Comparison of ENCODE assay signal across 22 mouse cellular contexts in genomic region chr6:98597612-98598011, GRCm38 (mm10).
DNase-seq lines count a peak whose midpoint lies in the region; ATAC-seq and TF ChIP-seq lines count a peak whose summit lies in the region.
"Had no signal": no experiment of that assay in that cellular context is flagged by ENCODE, and none has a peak within 500 bp of the region (broad histone marks: within the 10 kb centered on the region; RNA-seq: fewer than 3 reads in every experiment).

No protein-coding gene starts in this region.

- in situ Hi-C loops in Patski (cut with MboI; ENCODE audit: low pct_unique_long_range_greater_than_20kb) = no loop called here

- no peak for ATAC-seq in Patski
- peak; percentile 74 for ATAC-seq in inflammation-experienced regulatory T-cells, adult 6 months
- ATAC-seq: forebrain, embryonic 13.5 days; forebrain, embryonic 16.5 days; intestine, embryonic 16.5 days had no signal

- DNase-seq in CD4-positive, CD25-positive, alpha-beta regulatory T cell, adult 2 months (ENCODE audit: low read depth, low spot score) = peak; percentile 29
- peak; percentile 20 for DNase-seq in Patski (ENCODE audit: low read depth, low spot score)
- no peak for DNase-seq in frontal cortex, postnatal 25 days (ENCODE audit: low spot score in 2 of 2)
- DNase-seq in gastrocnemius, adult 18-20 months (ENCODE audit: low spot score) = no peak
- DNase-seq in kidney, postnatal 4 days = no peak
- DNase-seq: adrenal gland, adult 8-10 months; adrenal gland, postnatal 25 days; B cell, adult 2 months; cerebellum, adult 18-20 months; cerebellum, adult 9-10 months; cerebellum, postnatal 14 days; gastrocnemius, postnatal 25 days; heart, adult 18-20 months; heart, postnatal 14 days; kidney, adult 18-20 months had no signal

- POLR2A ChIA-PET in Patski (lab: Charles Lee) = no interaction called here

- CTCF ChIA-PET in Patski (lab: Charles Lee) = no interaction called here

- no peak for TF ChIP-seq CTCF in Patski (IDR thresholded peaks at IDR 0.05)

- H3K27me3 ChIP-seq in Patski = peaks cover 4% of the 10 kb centered on the region
- H3K27me3 ChIP-seq: forebrain, embryonic 13.5 days; heart, embryonic 13.5 days; hindbrain, embryonic 12.5 days; hindbrain, embryonic 15.5 days had no signal

Comparison
In these comparisons a context has a peak if more than half of its experiments do, and no peak if none do; other contexts are left out.
1. DNase-seq: peak in CD4-positive, CD25-positive, alpha-beta regulatory T cell, adult 2 months (single experiment) and Patski (single experiment); none in frontal cortex, postnatal 25 days (0 of 2), gastrocnemius, adult 18-20 months (single experiment) and kidney, postnatal 4 days (0 of 2).